Mouse (Mus musculus): ENCODE results near the gene Pex7. TPM values are rescaled to one million over a fixed set of nuclear protein-coding genes. Genes with fewer than 3 reads are reported as not detected.

Pex7 gene
- total RNA-seq, 2 experiments from 2014 or later: 16.1 to 23.8 TPM

DNA sequence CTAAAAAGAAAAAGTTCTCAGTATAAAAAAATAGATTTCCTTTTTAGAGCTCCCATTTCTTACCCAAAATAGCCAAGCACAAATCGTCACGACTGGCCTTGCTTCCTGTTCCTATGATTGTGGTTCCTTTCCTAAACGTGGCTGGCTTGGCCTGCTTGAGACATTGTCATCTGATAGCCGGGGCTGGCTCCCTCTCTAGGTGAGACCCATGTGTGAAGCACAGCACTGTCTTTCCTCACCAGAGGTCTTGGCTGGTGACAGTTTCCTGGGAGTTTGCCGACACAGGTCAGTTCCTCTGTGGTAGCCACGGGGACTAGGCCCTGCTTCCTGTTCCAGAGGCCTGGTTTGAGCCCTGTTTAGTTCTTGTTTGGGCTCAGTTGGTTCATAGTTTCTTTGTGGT, 33.6 kb upstream of the Pex7 start:
- intact Hi-C loops (cut with DNase I): no loop called here
- peak; percentile 83 for DNase-seq
- peak overlapping the region; percentile 80 for H3K27ac ChIP-seq
- peak; percentile 18; the same call in 1 of the 2 replicates for TF ChIP-seq CTCF (IDR thresholded peaks at IDR 0.05)
- peak overlapping the region; percentile 41 for H3K4me3 ChIP-seq

DNA sequence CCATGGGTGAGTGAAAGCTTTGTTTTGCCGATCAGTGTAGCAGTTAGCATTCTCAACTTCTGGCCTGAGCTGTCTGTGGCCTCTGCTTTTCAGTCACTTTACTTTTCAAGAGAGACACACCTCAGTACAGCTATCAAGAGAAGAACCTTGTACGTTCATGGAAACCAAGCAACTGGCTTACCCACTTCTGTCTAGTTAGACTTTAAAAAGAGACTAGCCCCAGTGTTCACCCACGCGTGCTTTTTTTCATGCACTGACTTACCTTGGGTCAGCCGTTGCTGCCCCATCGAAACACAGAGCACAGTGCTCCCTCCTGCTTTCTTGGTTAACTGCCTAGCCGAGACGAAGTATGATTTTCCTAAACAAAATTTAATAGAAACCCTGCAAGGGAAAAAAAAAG, 33.1 kb upstream of the Pex7 start:
- H3K27ac ChIP-seq: peak overlapping the region; percentile 80

DNA sequence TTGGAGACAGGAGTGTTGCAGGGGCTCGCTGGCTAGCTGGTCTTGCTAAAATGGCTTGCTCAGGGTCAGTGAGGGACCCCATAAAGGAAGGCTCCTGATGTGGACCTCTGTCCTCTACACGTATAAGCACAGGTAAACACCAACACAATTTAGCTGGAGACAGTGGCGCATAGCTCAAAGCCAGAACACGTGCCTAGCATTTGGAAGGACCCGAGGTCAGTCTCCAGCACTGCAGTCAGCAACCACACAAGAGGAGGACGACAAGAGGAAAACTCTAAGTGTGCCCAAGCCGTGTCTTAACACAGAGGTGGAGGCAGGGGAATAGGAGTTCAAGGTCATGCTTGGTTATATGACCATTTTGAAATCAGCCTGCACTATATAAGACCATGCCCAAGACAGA, 32.6 kb upstream of the Pex7 start:
- intact Hi-C loops (cut with DNase I): no loop called here
- Histone ChIP-seq H3K27ac (peak overlapping the region; percentile 80), H3K4me3 (no peak overlapping the region; the same call in 1 of the 2 replicates)
- DNase-seq: no peak
- no peak for TF ChIP-seq CTCF (IDR thresholded peaks at IDR 0.05)

More for the DNA sequence above, 33.1 kb upstream of the Pex7 start:
- H3K4me3 ChIP-seq: peak overlapping the region; percentile 41
- no peak for TF ChIP-seq CTCF (IDR thresholded peaks at IDR 0.05)
- no peak for DNase-seq
- intact Hi-C loops (cut with DNase I): no loop called here

DNA sequence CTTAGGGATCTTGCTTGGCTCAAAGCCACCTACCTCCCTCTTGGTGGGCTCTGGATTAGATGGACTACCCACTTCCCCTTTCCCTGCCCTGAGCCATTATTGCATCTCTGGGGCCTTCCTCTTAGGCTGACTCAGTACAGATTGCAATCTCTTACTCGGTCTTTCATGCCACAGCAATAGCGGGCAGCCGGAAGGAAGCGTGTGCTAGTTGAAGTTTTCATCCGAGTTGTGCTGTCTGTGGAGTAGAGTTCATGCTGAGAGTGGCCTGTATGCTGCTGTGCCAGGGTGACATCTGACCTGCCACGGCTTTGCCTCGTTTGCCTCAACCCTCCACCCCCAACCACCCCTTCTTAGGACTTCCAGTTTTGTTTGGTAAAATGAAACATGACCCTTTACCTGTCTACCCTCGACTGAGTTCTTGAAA, 31.8 kb upstream of the Pex7 start:
- Histone ChIP-seq H3K27ac (peak overlapping the region; percentile 80), H3K4me3 (peak overlapping the region; percentile 7; the same call in 1 of the 2 replicates)
- no peak for TF ChIP-seq CTCF (IDR thresholded peaks at IDR 0.05)
- DNase-seq: no peak
- intact Hi-C loops (cut with DNase I): loop anchor here (10.0 kb wide), 1 partner anchor 66 kb away; no protein-coding TSS in a partner anchor

DNA sequence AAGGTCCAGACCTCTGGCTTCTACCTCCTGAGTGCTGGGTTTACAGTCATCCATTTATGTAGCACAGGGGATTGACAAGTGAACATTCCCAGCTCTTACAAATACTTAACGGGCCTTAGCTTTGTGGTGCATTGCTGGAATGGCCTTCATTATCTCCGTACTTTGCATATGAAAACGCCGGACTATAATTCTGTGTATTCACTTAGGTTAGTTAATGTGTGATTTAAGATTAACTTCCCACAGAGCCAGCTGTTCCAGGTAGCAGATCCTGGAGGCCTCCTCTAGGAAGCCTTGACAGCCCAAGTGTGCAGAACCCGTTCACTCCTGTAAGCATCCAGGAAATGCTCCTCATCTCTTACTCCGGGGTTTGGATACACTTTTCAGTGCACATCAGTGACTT, 31.2 kb upstream of the Pex7 start:
- peak overlapping the region; percentile 80; the same call in 1 of the 2 replicates for H3K27ac ChIP-seq
- no peak for DNase-seq
- no peak overlapping the region for H3K4me3 ChIP-seq
- no peak for TF ChIP-seq CTCF (IDR thresholded peaks at IDR 0.05)
- intact Hi-C loops (cut with DNase I): loop anchor here (10.0 kb wide), 1 partner anchor 66 kb away; no protein-coding TSS in a partner anchor

DNA sequence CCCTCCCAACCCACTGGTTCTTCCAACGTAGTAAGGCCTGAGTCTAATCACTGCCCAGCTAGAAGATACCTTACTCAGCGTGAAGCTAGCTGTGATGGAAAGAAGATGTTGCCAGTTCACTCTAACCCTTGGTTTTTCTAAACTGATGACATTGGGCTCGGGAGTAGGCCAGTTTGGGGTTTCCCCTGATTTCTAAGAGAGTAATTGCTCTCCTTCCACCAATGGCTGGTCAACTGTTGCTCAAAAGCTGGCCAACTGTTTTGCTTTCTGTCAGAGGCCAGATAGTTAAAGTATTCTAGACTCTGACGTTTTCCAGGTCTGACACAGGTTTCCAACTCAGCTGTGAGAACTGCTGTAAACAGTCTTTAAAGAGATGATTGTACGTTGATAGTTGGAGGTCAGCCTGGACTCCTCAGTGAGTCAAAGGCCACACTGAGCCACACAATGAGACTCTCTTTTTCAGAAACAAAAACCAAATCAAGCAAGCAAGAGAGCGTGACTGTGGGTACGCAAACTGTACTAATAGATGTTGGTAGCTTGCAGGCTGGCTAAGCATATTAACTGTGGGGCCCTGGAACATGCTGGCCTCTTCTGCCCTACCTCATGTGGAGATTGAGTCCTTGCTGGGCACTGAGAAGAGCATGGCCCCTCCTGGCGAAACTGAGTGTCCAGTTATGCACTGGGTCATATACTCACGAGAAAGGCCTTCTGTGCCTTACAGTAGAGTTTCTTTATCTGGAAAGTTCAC, 29.6 kb upstream of the Pex7 start:
- peak overlapping the region; percentile 97 for H3K4me3 ChIP-seq
- intact Hi-C loops (cut with DNase I): loop anchor here (10.0 kb wide), 1 partner anchor 68 kb away; no protein-coding TSS in a partner anchor
- no peak for TF ChIP-seq CTCF (IDR thresholded peaks at IDR 0.05)
- peak overlapping the region; percentile 39 for H3K27ac ChIP-seq
- no peak for DNase-seq

DNA sequence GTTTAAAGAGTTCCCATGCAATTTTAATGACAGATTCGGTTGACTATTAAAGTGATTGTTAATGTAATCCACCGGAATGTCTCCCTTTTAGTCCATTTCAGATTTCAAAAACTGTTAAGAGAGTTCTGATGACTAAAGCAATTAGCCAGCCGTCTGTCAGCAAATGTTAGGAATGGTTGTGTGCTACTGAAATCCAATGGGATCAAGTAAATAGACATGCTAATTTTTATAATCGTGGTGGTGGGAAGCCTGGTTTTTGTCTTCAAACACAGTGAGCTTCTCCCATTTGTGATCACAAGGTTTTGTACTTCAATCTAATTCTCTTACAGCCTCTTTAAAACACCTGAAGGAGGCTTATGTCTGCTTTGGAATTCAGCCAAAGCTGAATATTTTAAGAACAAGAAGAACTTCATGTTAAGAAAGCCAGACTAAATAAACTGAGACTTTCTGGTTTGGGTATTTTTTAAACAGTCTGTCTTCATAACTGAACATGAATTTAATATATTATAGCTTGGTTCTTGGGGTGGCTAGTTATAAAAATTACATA, 28.4 kb upstream of the Pex7 start:
- TF ChIP-seq CTCF (IDR thresholded peaks at IDR 0.05): no peak
- Histone ChIP-seq H3K4me3 (peak overlapping the region; percentile 97), H3K27ac (peak overlapping the region; percentile 94)
- intact Hi-C loops (cut with DNase I): loop anchor here (2.0 to 10.0 kb wide), 2 partner anchors 69 to 137 kb away; no protein-coding TSS in a partner anchor
- no peak for DNase-seq

DNA sequence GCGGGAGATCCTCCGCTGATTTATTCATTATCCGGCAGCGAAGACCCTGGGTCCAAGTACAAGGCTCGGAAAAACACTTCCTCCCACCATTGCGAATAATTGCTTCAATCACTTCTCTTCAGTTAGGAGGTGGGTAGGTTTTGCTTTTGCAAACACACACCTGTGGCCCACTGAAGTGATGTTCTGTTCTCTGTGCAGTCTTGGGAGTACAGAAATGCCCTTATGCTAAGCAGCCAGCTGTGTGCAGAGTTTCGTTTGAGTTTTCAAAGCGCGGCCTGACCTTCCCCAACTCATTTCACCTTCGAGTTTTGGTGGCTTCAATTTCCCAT, 27.8 kb upstream of the Pex7 start:
- DNase-seq: no peak
- TF ChIP-seq CTCF (IDR thresholded peaks at IDR 0.05): no peak
- intact Hi-C loops (cut with DNase I): loop anchor here (2.0 to 10.0 kb wide), 2 partner anchors 70 to 138 kb away; no protein-coding TSS in a partner anchor
- H3K27ac ChIP-seq: peak overlapping the region; percentile 94
- peak overlapping the region; percentile 97 for H3K4me3 ChIP-seq

DNA sequence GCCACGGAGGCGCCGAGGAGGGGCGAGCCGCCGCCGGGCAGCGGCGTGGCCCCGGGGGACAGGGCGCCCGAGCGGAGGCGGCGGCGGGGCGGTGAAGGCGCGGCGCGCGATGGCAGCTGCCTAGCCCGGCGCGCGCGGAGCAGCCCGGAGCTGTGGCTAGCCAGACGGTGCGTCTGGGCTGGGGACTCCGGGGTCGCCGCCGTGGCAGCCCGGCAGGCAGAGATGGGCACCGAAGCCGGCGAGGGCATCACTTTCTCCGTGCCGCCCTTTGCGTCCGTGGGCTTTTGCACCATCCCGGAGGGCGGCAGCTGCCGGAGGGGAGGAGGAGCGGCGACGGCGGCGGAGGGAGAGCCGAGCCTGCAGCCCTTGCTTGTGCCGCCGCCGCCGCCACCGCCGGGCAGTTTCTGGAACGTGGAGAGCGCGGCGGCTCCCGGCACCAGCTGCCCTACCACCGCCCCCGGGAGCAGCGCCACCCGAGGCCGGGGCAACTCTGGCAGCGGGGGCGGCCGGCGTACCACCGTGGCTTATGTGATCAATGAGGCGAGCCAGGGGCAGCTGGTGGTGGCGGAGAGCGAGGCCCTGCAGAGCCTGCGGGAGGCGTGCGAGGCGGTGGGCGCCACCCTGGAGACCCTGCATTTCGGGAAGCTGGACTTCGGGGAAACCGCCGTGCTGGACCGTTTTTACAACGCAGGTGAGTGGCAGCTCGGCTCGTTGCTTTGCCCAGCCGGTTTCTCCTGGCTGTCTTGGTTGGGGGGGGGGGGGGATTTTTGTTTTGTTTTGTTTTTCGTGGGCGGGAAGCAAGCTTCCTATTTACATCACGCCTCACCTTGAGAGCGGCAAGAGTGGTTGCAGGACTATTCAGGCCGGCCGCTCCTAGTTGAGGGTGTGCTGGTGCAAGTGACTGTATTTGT, 27.1 kb upstream of the Pex7 start, which contains the start of gene Map3k5:
TSS of gene Map3k5 (plus strand) at position 89 of the 911 bp plus-strand sequence.
- intact Hi-C loops (cut with DNase I): loop anchor here (2.0 to 10.0 kb wide), 3 partner anchors 70 to 193 kb away; no protein-coding TSS in a partner anchor

DNA sequence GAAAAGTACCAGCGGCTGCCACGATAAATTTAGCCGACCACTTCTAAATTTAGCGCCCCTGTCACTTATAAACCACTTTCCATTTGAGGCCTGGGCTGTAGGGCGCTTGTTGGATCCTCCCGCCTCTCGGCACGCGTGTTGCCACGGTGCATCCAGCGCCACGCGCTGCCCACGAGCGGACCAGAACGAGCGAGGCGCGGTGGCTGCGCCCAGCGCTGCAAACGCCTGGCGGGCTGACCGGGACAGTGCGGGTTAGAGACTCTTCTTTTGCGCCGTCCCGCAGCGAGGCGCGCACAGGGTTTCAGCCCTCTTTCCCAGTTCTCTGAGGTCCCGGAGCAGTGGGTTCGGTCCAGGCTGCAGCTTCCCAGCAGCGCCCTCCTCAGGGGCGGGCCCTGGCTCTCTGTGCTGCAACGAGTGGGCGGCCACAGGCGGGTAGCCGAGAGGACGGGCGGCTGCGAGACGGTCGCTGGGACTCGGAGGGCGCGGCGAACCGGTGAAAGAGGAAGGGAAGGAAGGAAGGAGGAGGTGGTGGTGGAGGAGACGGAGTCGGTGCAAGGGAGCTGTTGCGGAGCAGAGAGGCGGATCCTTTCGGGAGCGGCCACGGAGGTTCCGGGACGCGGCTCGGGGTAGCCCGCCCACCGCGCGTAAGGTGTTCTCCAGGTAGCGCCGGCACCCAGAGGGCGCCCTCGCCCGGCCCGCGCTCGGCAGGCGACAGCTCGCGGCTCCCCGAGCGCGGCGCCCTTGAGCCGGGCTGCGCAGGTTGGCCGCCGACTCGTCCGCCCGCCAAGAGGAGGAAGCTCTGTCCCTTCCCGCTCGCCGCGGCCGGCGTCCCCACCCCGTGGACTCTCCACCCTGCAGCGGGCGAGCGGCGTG, 26.3 kb upstream of the Pex7 start:
- peak; percentile 73 for TF ChIP-seq CTCF (IDR thresholded peaks at IDR 0.05)
- peak overlapping the region; percentile 97 for H3K4me3 ChIP-seq
- H3K27ac ChIP-seq: peak overlapping the region; percentile 94
- intact Hi-C loops (cut with DNase I): loop anchor here (2.0 to 10.0 kb wide), 3 partner anchors 71 to 194 kb away; no protein-coding TSS in a partner anchor
- peak; percentile 91 for DNase-seq

More for the DNA sequence above, 27.1 kb upstream of the Pex7 start, which contains the start of gene Map3k5:
- H3K4me3 ChIP-seq: peak within 1 kb of the TSS; percentile 97
- H3K27ac ChIP-seq: peak within 1 kb of the TSS; percentile 94
- DNase-seq: peak; percentile 74
- peak; percentile 40 for TF ChIP-seq CTCF (IDR thresholded peaks at IDR 0.05)

DNA sequence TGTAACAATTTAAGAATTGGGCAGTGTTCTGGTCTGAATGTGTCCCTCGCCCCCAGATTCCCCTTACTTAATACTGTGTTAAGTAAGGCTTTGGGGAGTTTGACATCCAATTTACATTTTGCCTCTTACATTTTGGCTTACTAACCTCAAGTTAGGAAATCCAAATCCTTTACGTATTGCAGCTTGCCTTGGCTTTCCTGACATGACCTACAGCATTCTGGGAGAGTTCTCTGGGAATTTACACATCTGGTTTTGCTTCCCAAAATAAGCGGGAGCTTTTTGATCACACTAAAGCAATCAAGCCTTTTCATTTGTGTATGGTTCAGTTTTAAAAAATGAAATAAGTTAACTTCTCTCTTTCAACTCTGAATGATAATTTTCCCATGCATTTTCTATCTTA, 25.5 kb upstream of the Pex7 start:
- Histone ChIP-seq H3K4me3 (peak overlapping the region; percentile 97), H3K27ac (peak overlapping the region; percentile 94)
- TF ChIP-seq CTCF (IDR thresholded peaks at IDR 0.05): no peak
- intact Hi-C loops (cut with DNase I): loop anchor here (5.0 to 10.0 kb wide), 2 partner anchors 72 to 194 kb away; no protein-coding TSS in a partner anchor
- no peak for DNase-seq

Measured in gastrocnemius, adult 2 months (tissue).